Mouse (Mus musculus): ENCODE measurements around the gene Pnkp. TPM values are rescaled to one million over a fixed set of nuclear protein-coding genes. Genes with fewer than 3 reads are reported as not detected.
"Not testable (repeated sequence)": the region's sequence is repeated elsewhere in the genome, so short reads cannot be mapped to it uniquely, and the experiment has no call there.

Pnkp gene
- polyA plus RNA-seq, 1 experiment, result 36.4 TPM

DNA sequence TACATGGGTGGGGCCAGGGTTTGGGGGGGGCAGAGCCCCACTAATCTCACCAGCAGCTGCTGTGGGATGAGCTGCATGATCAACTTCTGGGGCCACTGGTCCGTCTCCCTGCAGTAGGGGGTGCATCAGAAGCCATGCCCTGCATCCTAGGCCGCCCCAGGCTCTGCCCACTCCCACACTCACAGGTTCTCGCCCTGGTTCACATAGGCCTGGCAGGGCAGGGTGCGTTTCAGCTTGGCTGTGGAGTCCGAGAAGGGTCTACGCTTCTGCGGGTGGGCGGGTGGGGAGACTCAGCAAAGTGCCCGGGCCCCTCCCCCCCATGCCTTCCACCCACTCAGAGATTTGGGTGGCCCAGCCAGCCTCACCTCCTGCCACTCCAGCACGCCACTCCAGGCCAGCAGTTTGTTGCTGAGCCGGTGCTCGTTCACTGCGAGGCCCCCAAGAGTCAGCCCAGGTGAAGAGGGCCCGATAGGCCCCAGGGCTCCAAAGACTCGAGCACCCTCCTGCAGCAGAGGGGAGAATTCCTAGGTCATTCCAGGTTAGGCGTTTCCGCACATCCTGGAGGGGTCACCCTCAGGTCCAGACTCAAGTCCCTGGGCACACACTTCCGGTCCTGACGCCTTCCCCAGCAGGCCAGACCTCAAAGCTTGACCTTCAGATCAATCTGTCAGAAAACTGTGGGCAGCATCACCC lies 10.2 kb downstream of the Pnkp start:
- peaks cover 54% of the 10 kb centered on the region for H3K36me3 ChIP-seq (replicated peaks; ENCODE audit: low read length)
- no peaks in the 10 kb centered on the region for H3K9me3 ChIP-seq
- H3K4me3 ChIP-seq (replicated peaks), result peak overlapping the region; percentile 88
- TF ChIP-seq FLI1 (IDR thresholded peaks at IDR 0.05; ENCODE audit: low read length), result no peak
- TF ChIP-seq GATA1 (IDR thresholded peaks at IDR 0.05; ENCODE audit: borderline replicate concordance, low read length), result no peak
- no peaks in the 10 kb centered on the region for H3K27me3 ChIP-seq (replicated peaks)
- H3K4me1 ChIP-seq, result peaks cover 72% of the 10 kb centered on the region

DNA sequence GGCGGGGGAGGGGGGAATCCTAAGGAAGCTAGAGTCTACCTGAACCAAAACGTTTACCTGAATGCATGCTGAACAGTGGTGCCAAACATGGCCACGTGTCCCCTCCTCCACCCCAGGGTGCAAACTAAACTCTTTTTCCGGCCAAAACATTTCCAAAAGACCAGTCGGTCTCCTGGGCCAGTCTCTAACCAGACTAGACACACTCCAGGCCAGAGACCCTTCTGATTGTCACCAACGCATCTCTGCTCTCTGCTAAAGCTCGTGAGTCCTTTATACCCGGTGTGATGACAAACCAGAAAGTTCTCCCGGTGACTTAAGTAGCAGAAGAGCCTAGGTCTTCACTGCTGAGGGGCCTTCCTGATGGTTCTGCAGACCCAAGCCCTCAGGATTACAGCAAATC lies 10.9 kb downstream of the Pnkp start:
- Histone ChIP-seq H3K9me3 (no peaks in the 10 kb centered on the region), H3K4me3 (replicated peaks) (peak overlapping the region; percentile 94), H3K27me3 (replicated peaks) (no peaks in the 10 kb centered on the region), H3K36me3 (replicated peaks; ENCODE audit: low read length) (peaks cover 47% of the 10 kb centered on the region), H3K4me1 (peaks cover 76% of the 10 kb centered on the region)
- TF ChIP-seq GATA1 (IDR thresholded peaks at IDR 0.05; ENCODE audit: borderline replicate concordance, low read length) (no peak), FLI1 (IDR thresholded peaks at IDR 0.05; ENCODE audit: low read length) (no peak)

DNA sequence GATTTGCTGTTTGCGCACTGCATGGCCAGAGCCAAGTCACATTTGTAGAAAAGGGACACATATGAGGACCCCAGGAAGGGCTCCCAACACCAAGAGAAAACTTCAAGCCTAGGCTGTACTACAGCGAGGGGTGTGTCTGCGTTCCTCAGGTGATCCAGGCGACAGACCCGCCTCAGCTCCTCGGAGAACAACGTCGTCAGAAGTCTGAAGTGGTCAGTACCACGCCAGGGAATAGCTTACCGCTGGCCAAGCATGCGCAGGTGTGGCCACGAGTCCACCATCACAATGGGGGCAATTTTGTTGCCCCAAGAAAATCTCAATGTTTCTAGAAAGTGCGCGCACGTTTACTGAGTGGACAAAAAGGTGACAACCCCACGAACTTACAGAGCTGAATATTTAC lies 11.5 kb downstream of the Pnkp start:
- no peak for TF ChIP-seq FLI1 (IDR thresholded peaks at IDR 0.05; ENCODE audit: low read length)
- TF ChIP-seq GATA1 (IDR thresholded peaks at IDR 0.05; ENCODE audit: borderline replicate concordance, low read length), result no peak
- H3K4me3 ChIP-seq (replicated peaks), result peak overlapping the region; percentile 94
- no peaks in the 10 kb centered on the region for H3K27me3 ChIP-seq (replicated peaks)
- no peaks in the 10 kb centered on the region for H3K9me3 ChIP-seq
- H3K4me1 ChIP-seq, result peaks cover 71% of the 10 kb centered on the region
- H3K36me3 ChIP-seq (replicated peaks; ENCODE audit: low read length), result peaks cover 41% of the 10 kb centered on the region

GRCm38 (mm10) chr7:44868919-44869696 lies 12.2 kb downstream of the Pnkp start:
- no peaks in the 10 kb centered on the region for H3K9me3 ChIP-seq
- TF ChIP-seq FLI1 (IDR thresholded peaks at IDR 0.05; ENCODE audit: low read length) (no peak), GATA1 (IDR thresholded peaks at IDR 0.05; ENCODE audit: borderline replicate concordance, low read length) (no peak)
- peaks cover 64% of the 10 kb centered on the region for H3K4me1 ChIP-seq
- H3K27me3 ChIP-seq (replicated peaks), result no peaks in the 10 kb centered on the region
- H3K36me3 ChIP-seq (replicated peaks; ENCODE audit: low read length), result peaks cover 34% of the 10 kb centered on the region
- H3K4me3 ChIP-seq (replicated peaks), result peak overlapping the region; percentile 94

DNA sequence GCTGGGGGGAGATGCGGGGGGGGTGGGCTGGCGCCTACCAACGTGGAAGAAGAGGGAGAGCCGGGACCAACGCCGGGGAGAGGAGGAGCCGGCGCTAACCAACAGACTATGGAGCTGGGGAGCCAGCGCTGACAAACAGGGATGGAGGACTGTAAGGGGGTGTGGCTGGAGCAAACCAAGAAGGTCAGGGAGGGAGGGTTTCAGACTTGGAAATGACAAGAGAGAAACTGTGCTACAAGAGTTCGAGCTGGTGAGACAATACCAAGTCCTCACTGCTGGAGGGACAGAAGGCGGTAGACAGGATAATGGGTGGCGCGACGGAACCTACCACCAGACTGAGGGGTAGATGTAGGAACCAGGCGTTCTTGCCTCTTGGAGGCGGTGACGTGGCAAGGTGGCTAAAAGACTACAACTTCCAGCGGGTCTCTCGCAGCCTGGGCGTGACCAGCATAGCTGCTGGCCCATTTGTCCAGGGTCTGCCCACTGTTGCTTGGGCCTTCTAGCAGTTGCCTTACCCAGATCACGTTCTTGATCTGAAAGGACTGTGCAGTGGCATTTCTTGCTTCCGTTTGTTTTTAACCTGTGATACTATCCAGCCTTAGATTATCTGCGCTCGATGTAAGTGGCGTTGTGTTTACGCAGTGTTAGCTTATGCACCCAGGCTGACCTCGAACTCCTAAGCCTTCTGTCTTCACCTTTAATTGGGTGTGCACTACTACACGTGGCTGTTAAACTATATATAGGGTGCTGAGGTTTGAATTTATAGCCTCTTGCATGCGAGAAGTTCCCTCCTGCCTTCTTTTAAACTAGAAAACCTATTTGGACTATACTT lies 13.0 kb downstream of the Pnkp start, which contains the start of gene Ptov1:
Gene Ptov1 (minus strand): TSS at position 92 of the 832 bp plus-strand sequence.
- no peaks in the 10 kb centered on the region for H3K9me3 ChIP-seq
- H3K27me3 ChIP-seq (replicated peaks), result no peaks in the 10 kb centered on the region
- H3K4me1 ChIP-seq, result peaks cover 58% of the 10 kb centered on the region
- H3K4me3 ChIP-seq (replicated peaks), result peak within 1 kb of the TSS; percentile 94
- TF ChIP-seq FLI1 (IDR thresholded peaks at IDR 0.05; ENCODE audit: low read length) (no peak), GATA1 (IDR thresholded peaks at IDR 0.05; ENCODE audit: borderline replicate concordance, low read length) (no peak)
- peaks cover 26% of the 10 kb centered on the region for H3K36me3 ChIP-seq (replicated peaks; ENCODE audit: low read length)

DNA sequence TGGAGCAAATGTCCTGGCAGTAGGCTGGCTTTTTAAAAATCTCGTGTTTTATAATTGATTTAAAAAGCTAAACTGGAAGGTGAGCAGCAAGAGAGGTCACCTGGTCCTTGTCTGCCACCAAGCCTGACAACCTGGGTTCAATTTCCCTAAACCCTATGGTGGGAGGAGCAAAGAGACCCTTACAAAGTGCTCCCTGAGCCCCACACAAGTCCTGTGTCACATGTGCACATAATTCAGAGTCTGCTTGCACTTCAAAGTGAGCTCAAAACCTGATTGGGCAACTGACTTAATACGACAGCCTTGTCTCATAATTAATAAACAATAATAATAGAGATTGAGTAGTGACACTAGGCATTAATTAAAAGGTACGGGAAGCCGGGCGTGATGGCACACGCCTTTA lies 13.7 kb downstream of the Pnkp start:
- TF ChIP-seq FLI1 (IDR thresholded peaks at IDR 0.05; ENCODE audit: low read length) (no peak), GATA1 (IDR thresholded peaks at IDR 0.05; ENCODE audit: borderline replicate concordance, low read length) (no peak)
- Histone ChIP-seq H3K4me3 (replicated peaks) (peak overlapping the region; percentile 94), H3K4me1 (peaks cover 58% of the 10 kb centered on the region), H3K27me3 (replicated peaks) (no peaks in the 10 kb centered on the region), H3K36me3 (replicated peaks; ENCODE audit: low read length) (peaks cover 21% of the 10 kb centered on the region), H3K9me3 (no peaks in the 10 kb centered on the region)

GRCm38 (mm10) chr7:44871181-44871580 lies 14.2 kb downstream of the Pnkp start:
- Histone ChIP-seq H3K36me3 (replicated peaks; ENCODE audit: low read length) (peaks cover 22% of the 10 kb centered on the region), H3K4me1 (peaks cover 55% of the 10 kb centered on the region), H3K4me3 (replicated peaks) (no peak overlapping the region), H3K27me3 (replicated peaks) (no peaks in the 10 kb centered on the region), H3K9me3 (no peaks in the 10 kb centered on the region)
- TF ChIP-seq GATA1 (IDR thresholded peaks at IDR 0.05; ENCODE audit: borderline replicate concordance, low read length) (no peak), FLI1 (IDR thresholded peaks at IDR 0.05; ENCODE audit: low read length) (no peak)

DNA sequence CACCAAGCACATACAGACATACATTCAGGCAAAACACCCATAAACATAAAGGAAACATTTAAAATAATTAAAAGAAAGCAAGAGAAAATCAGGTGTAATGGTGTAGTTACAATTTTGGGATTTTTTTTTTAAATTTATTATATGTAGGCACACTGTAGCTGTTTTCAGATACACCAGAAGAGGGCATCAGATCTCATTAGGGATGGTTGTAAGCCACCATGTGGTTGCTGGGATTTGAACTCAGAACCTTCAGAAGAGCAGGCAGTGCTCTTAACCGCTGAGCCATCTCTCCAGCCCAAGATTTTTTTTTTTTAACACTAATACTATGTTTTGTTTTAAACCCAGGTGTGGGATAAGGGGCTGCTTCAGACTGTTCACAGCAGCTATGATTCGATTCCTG lies 14.8 kb downstream of the Pnkp start:
- not testable (repeated sequence) for H3K27me3 ChIP-seq (replicated peaks); H3K9me3 ChIP-seq; H3K4me3 ChIP-seq (replicated peaks)
- Histone ChIP-seq H3K4me1 (peaks cover 49% of the 10 kb centered on the region), H3K36me3 (replicated peaks; ENCODE audit: low read length) (peaks cover 21% of the 10 kb centered on the region)

- TF ChIP-seq GATA1 (IDR thresholded peaks at IDR 0.05; ENCODE audit: borderline replicate concordance, low read length) (no peak), FLI1 (IDR thresholded peaks at IDR 0.05; ENCODE audit: low read length) (no peak)
- Histone ChIP-seq H3K36me3 (replicated peaks; ENCODE audit: low read length) (peaks cover 73% of the 10 kb centered on the region), H3K9me3 (no peaks in the 10 kb centered on the region)
These were observed 20.9 kb downstream of the Pnkp start for GRCm38 (mm10) chr7:44877833-44878232.

More at GRCm38 (mm10) chr7:44877833-44878232, 20.9 kb downstream of the Pnkp start:
- Histone ChIP-seq H3K27me3 (replicated peaks) (no peaks in the 10 kb centered on the region), H3K4me1 (peaks cover 15% of the 10 kb centered on the region), H3K4me3 (replicated peaks) (no peak overlapping the region)
